Mouse (Mus musculus) liver, postnatal 0 days (tissue): ENCODE data around the gene Phactr2.

ENCODE experiments used
- CTCF ChIP-seq: sonication (generic); IDR thresholded peaks from 2 replicates; pipeline ENCODE4 v1.5.1; 2016; ENCODE audit warnings: antibody characterized with exemption, low read depth
- EP300 ChIP-seq: IDR thresholded peaks from 2 replicates; pipeline ENCODE4 v1.6.1; 2016; ENCODE audit warnings: antibody characterized with exemption, low read depth, mild to moderate bottlenecking

- TF ChIP-seq CTCF (no peak), EP300 (no peak)
These were observed 275.0 kb downstream of the Phactr2 start for GRCm38 (mm10) chr10:13199234-13199633.
